ENCODE assay signal across 30 mouse cellular contexts in genomic region chr3:144475891-144476290, GRCm38 (mm10).
"Had no signal": no experiment of that assay in that cellular context is flagged by ENCODE, and none has a peak within 500 bp of the region (broad histone marks: within the 10 kb centered on the region; RNA-seq: fewer than 3 reads in every experiment).

No protein-coding gene starts in this region.

- H3K4me1 ChIP-seq: heart, embryonic 13.5 days; heart, embryonic 15.5 days had no signal

- H3K36me3 ChIP-seq: heart, embryonic 12.5 days; heart, embryonic 13.5 days; heart, embryonic 15.5 days; hindbrain, embryonic 10.5 days; hindbrain, embryonic 12.5 days; hindbrain, embryonic 13.5 days; hindbrain, embryonic 15.5 days; intestine, embryonic 15.5 days; kidney, embryonic 15.5 days had no signal

- H3K4me3 ChIP-seq: heart, embryonic 10.5 days; heart, embryonic 12.5 days; heart, embryonic 13.5 days; heart, embryonic 15.5 days; hindbrain, embryonic 10.5 days; hindbrain, embryonic 12.5 days; hindbrain, embryonic 13.5 days; hindbrain, embryonic 15.5 days; intestine, embryonic 15.5 days; kidney, embryonic 15.5 days; layer of hippocampus, adult 2 months had no signal

- H3K4me2 ChIP-seq: heart, embryonic 11.5 days; heart, embryonic 12.5 days; heart, embryonic 13.5 days; heart, embryonic 15.5 days; hindbrain, embryonic 12.5 days; hindbrain, embryonic 13.5 days; hindbrain, embryonic 14.5 days; hindbrain, embryonic 15.5 days; intestine, embryonic 15.5 days; kidney, embryonic 15.5 days had no signal

- H3K9me3 ChIP-seq: heart, embryonic 10.5 days; heart, embryonic 12.5 days; heart, embryonic 13.5 days; heart, embryonic 15.5 days; hindbrain, embryonic 10.5 days; hindbrain, embryonic 12.5 days; hindbrain, embryonic 13.5 days; hindbrain, embryonic 15.5 days; intestine, embryonic 15.5 days; kidney, embryonic 15.5 days had no signal

- H3K27me3 ChIP-seq: heart, embryonic 12.5 days; heart, embryonic 13.5 days; heart, embryonic 15.5 days; hindbrain, embryonic 12.5 days; hindbrain, embryonic 13.5 days; hindbrain, embryonic 15.5 days; intestine, embryonic 15.5 days; kidney, embryonic 15.5 days had no signal

- H3K9ac ChIP-seq: heart, embryonic 12.5 days; heart, embryonic 13.5 days; heart, embryonic 15.5 days; hindbrain, embryonic 12.5 days; hindbrain, embryonic 13.5 days; hindbrain, embryonic 14.5 days; hindbrain, embryonic 15.5 days; intestine, embryonic 15.5 days; kidney, embryonic 15.5 days had no signal

- DNase-seq: heart, postnatal 10 days; heart, postnatal 14 days; heart, postnatal 36 days; heart, postnatal 4 days; kidney, adult 11 months; kidney, adult 18-20 months; kidney, adult 2 months; kidney, adult 8-10 months; kidney, adult 9 months; kidney, postnatal 10 days; kidney, postnatal 14 days; kidney, postnatal 25 days; kidney, postnatal 4 days; layer of hippocampus, adult 9-11 months; layer of hippocampus, postnatal 36 days had no signal

- H3K27ac ChIP-seq: heart, embryonic 10.5 days; heart, embryonic 13.5 days; heart, embryonic 15.5 days; hindbrain, embryonic 10.5 days; hindbrain, embryonic 12.5 days; hindbrain, embryonic 13.5 days; hindbrain, embryonic 14.5 days; hindbrain, embryonic 15.5 days; hindbrain, postnatal 0 days; intestine, embryonic 15.5 days; kidney, embryonic 15.5 days; kidney, postnatal 0 days; layer of hippocampus, adult 2 months had no signal
